Mouse (Mus musculus) testis, adult 2 months (tissue): ENCODE data around the gene Gm16253.

Experiments used
- CTCF ChIP-seq: fragments of 200-500 bp; IDR thresholded peaks from 2 replicates; pipeline ENCODE4 v1.5.1; 2012; ENCODE audit warnings: low read depth, mild to moderate bottlenecking, inconsistent platforms, low read length, moderate library complexity; ENCODE audit not compliant: control insufficient read depth, insufficient read depth, insufficient replicate concordance
- POLR2A ChIP-seq: fragments of 200-500 bp; IDR thresholded peaks from 2 replicates; pipeline ENCODE4 v1.6.1; 2012; ENCODE audit warnings: low read depth, mild to moderate bottlenecking, inconsistent platforms, low read length, moderate library complexity; ENCODE audit not compliant: control insufficient read depth

- TF ChIP-seq CTCF = no peak
- TF ChIP-seq POLR2A = no peak
Measured at GRCm38 (mm10) chr3:96573611-96574511, 2.9 kb upstream of the Gm16253 start.
